Mouse (Mus musculus) hindbrain, embryonic 13.5 days (tissue): ENCODE measurements at regions not wholly inside any gene's neighbourhood (a gene's known extent, or its start where the extent isn't known, plus 50 kb on each side); places are given as distances from the start of the nearest gene placed in this dataset.

ENCODE experiments used
- ATAC-seq: fragments of 200-750 bp; cut with Nextera tagmentation; 2 replicates; pipeline ENCODE4 v1.8.0; 2017; ENCODE audit warnings: moderate TSS enrichment; ENCODE audit not compliant: low FRiP score
- H3K27ac ChIP-seq: fragments of 300-500 bp; sonication (generic); 2 replicates; pipeline ENCODE4 v1.5.1; 2015; ENCODE audit warnings: inconsistent platforms, mild to moderate bottlenecking, moderate library complexity
- H3K27me3 ChIP-seq: fragments of 300-500 bp; sonication (generic); 2 replicates; pipeline ENCODE4 v1.6.1; 2015; ENCODE audit warnings: mild to moderate bottlenecking, inconsistent platforms
- H3K36me3 ChIP-seq: fragments of 300-500 bp; sonication (generic); 2 replicates; pipeline ENCODE4 v1.6.1; 2015; ENCODE audit warnings: mild to moderate bottlenecking, inconsistent platforms
- H3K4me1 ChIP-seq: fragments of 300-500 bp; sonication (generic); replicated peaks from 2 replicates; pipeline ENCODE4 v1.6.1; 2015; ENCODE audit warnings: inconsistent platforms
- H3K4me2 ChIP-seq: fragments of 300-500 bp; sonication (generic); 2 replicates; pipeline ENCODE4 v1.6.1; 2015; ENCODE audit warnings: inconsistent platforms, mild to moderate bottlenecking, moderate library complexity
- H3K4me3 ChIP-seq: fragments of 300-500 bp; sonication (generic); 2 replicates; pipeline ENCODE4 v1.5.1; 2015; ENCODE audit warnings: mild to moderate bottlenecking, inconsistent platforms
- H3K9ac ChIP-seq: fragments of 300-500 bp; sonication (generic); 2 replicates; pipeline ENCODE4 v1.6.1; 2015; ENCODE audit warnings: mild to moderate bottlenecking, inconsistent platforms
- H3K9me3 ChIP-seq: fragments of 300-500 bp; sonication (generic); 2 replicates; pipeline ENCODE4 v1.6.1; 2016; ENCODE audit warnings: inconsistent platforms
- WGBS: fragments of 180-500 bp; shearing (Covaris S2); methylation state at CpG from one replicate; pipeline ENCODE4 v1.1.7; 2015; 5-methylcytosine and 5-hydroxymethylcytosine counted together

GRCm38 (mm10) chr12:12715956-12716669 lies 225.6 kb downstream of the Mycn start:
- WGBS = 80% methylated on average over 7 of the region's 7 CpGs
- Histone ChIP-seq H3K36me3 (no peaks in the 10 kb centered on the region), H3K9me3 (no peaks in the 10 kb centered on the region), H3K4me2 (no peak overlapping the region), H3K27me3 (0 out of 2 replicates have a peak, but pooled peaks cover 3% of the 10 kb centered on the region), H3K27ac (no peak overlapping the region), H3K9ac (no peak overlapping the region), H3K4me1 (0 out of 2 replicates have a peak, but pooled peaks cover 3% of the 10 kb centered on the region), H3K4me3 (no peak overlapping the region)
- ATAC-seq = no peak

GRCm38 (mm10) chr12:12715528-12715927 lies 226.2 kb downstream of the Mycn start:
- Histone ChIP-seq H3K4me3 (no peak overlapping the region), H3K9me3 (no peaks in the 10 kb centered on the region), H3K36me3 (no peaks in the 10 kb centered on the region), H3K4me2 (no peak overlapping the region), H3K27ac (no peak overlapping the region), H3K27me3 (0 out of 2 replicates have a peak, but pooled peaks cover 3% of the 10 kb centered on the region), H3K4me1 (0 out of 2 replicates have a peak, but pooled peaks cover 3% of the 10 kb centered on the region), H3K9ac (no peak overlapping the region)
- WGBS = 67% methylated on average over 4 of the region's 4 CpGs
- no peak for ATAC-seq

- H3K27me3 ChIP-seq = no peaks in the 10 kb centered on the region
- H3K36me3 ChIP-seq = no peaks in the 10 kb centered on the region
- no peak overlapping the region for H3K9ac ChIP-seq
- H3K4me1 ChIP-seq = peaks cover 24% of the 10 kb centered on the region
- H3K4me2 ChIP-seq = no peak overlapping the region
- ATAC-seq = peak; percentile 50; the same call in 1 of the 2 replicates
- no peak overlapping the region for H3K27ac ChIP-seq
- H3K4me3 ChIP-seq = no peak overlapping the region
- 21% methylated on average over 6 of the region's 6 CpGs for WGBS
- peaks cover 5% of the 10 kb centered on the region; the same call in 1 of the 2 replicates for H3K9me3 ChIP-seq
Measured at GRCm38 (mm10) chr12:12710184-12710609, 231.5 kb downstream of the Mycn start.

GRCm38 (mm10) chr12:12708954-12709523 lies 232.7 kb downstream of the Mycn start:
- Histone ChIP-seq H3K9ac (no peak overlapping the region), H3K9me3 (peaks cover 5% of the 10 kb centered on the region; the same call in 1 of the 2 replicates), H3K4me2 (peak overlapping the region; percentile 29), H3K4me3 (no peak overlapping the region), H3K36me3 (no peaks in the 10 kb centered on the region), H3K27me3 (no peaks in the 10 kb centered on the region), H3K4me1 (peaks cover 24% of the 10 kb centered on the region), H3K27ac (peak overlapping the region; percentile 71)
- whole genome bisulfite sequencing = 6% methylated on average over 14 of the region's 14 CpGs
- peak; percentile 48; the same call in 1 of the 2 replicates for ATAC-seq

- no peak overlapping the region for H3K9ac ChIP-seq
- H3K4me2 ChIP-seq = no peak overlapping the region
- H3K27me3 ChIP-seq = no peaks in the 10 kb centered on the region
- H3K27ac ChIP-seq = peak overlapping the region; percentile 0; the same call in 1 of the 2 replicates
- no peak for ATAC-seq
- no peak overlapping the region for H3K4me3 ChIP-seq
- 71% methylated on average over 14 of the region's 14 CpGs for WGBS
- no peaks in the 10 kb centered on the region for H3K36me3 ChIP-seq
- peaks cover 28% of the 10 kb centered on the region for H3K4me1 ChIP-seq
- H3K9me3 ChIP-seq = peaks cover 5% of the 10 kb centered on the region; the same call in 1 of the 2 replicates
Measured at GRCm38 (mm10) chr12:12706326-12706920, 235.3 kb downstream of the Mycn start.

GRCm38 (mm10) chr12:12701735-12702134 lies 240.0 kb downstream of the Mycn start:
- no peaks in the 10 kb centered on the region for H3K36me3 ChIP-seq
- no peaks in the 10 kb centered on the region for H3K9me3 ChIP-seq
- no peak for ATAC-seq
- no peak overlapping the region for H3K27ac ChIP-seq
- H3K9ac ChIP-seq = no peak overlapping the region
- 41% methylated on average over 3 of the region's 3 CpGs for WGBS
- H3K27me3 ChIP-seq = no peaks in the 10 kb centered on the region
- H3K4me3 ChIP-seq = no peak overlapping the region
- peaks cover 10% of the 10 kb centered on the region for H3K4me1 ChIP-seq
- no peak overlapping the region for H3K4me2 ChIP-seq

- no peaks in the 10 kb centered on the region for H3K36me3 ChIP-seq
- no peak for ATAC-seq
- no peak overlapping the region for H3K27ac ChIP-seq
- H3K27me3 ChIP-seq = no peaks in the 10 kb centered on the region
- no peak overlapping the region for H3K4me3 ChIP-seq
- 74% methylated on average over 7 of the region's 7 CpGs for WGBS
- H3K4me2 ChIP-seq = no peak overlapping the region
- no peak overlapping the region for H3K9ac ChIP-seq
- H3K9me3 ChIP-seq = no peaks in the 10 kb centered on the region
- H3K4me1 ChIP-seq = peaks cover 7% of the 10 kb centered on the region
Measured at GRCm38 (mm10) chr12:12701060-12701667, 240.6 kb downstream of the Mycn start.

GRCm38 (mm10) chr12:12693838-12694777 lies 247.6 kb downstream of the Mycn start:
- Histone ChIP-seq H3K9me3 (no peaks in the 10 kb centered on the region), H3K9ac (peak overlapping the region; percentile 49; the same call in 1 of the 2 replicates), H3K27ac (no peak overlapping the region), H3K36me3 (no peaks in the 10 kb centered on the region), H3K4me3 (no peak overlapping the region), H3K4me1 (peaks cover 19% of the 10 kb centered on the region), H3K4me2 (peak overlapping the region; percentile 39), H3K27me3 (peaks cover 17% of the 10 kb centered on the region)
- 6% methylated on average over 29 of the region's 29 CpGs for WGBS
- peak; percentile 75 for ATAC-seq

GRCm38 (mm10) chr12:12687376-12687775 lies 254.3 kb downstream of the Mycn start:
- 86% methylated on average over 2 of the region's 2 CpGs for whole genome bisulfite sequencing
- ATAC-seq = no peak
- H3K4me3 ChIP-seq = no peak overlapping the region
- H3K9ac ChIP-seq = no peak overlapping the region
- H3K27ac ChIP-seq = no peak overlapping the region
- no peaks in the 10 kb centered on the region for H3K36me3 ChIP-seq
- no peak overlapping the region for H3K4me2 ChIP-seq
- peaks cover 6% of the 10 kb centered on the region; the same call in 1 of the 2 replicates for H3K27me3 ChIP-seq
- no peaks in the 10 kb centered on the region for H3K9me3 ChIP-seq
- H3K4me1 ChIP-seq = peaks cover 24% of the 10 kb centered on the region

GRCm38 (mm10) chr12:12685217-12685522 lies 256.5 kb downstream of the Mycn start:
- Histone ChIP-seq H3K4me1 (peaks cover 44% of the 10 kb centered on the region), H3K9ac (no peak overlapping the region), H3K4me2 (no peak overlapping the region), H3K27ac (peak overlapping the region; percentile 73; the same call in 1 of the 2 replicates), H3K9me3 (no peaks in the 10 kb centered on the region), H3K27me3 (peaks cover 4% of the 10 kb centered on the region; the same call in 1 of the 2 replicates), H3K36me3 (no peaks in the 10 kb centered on the region), H3K4me3 (no peak overlapping the region)
- ATAC-seq = no peak
- 64% methylated on average over 7 of the region's 7 CpGs for WGBS

- Histone ChIP-seq H3K4me2 (peak overlapping the region; percentile 33), H3K36me3 (no peaks in the 10 kb centered on the region), H3K9me3 (no peaks in the 10 kb centered on the region), H3K9ac (peak overlapping the region; percentile 6; the same call in 1 of the 2 replicates), H3K27ac (peak overlapping the region; percentile 73), H3K4me3 (no peak overlapping the region), H3K4me1 (peaks cover 49% of the 10 kb centered on the region), H3K27me3 (peaks cover 4% of the 10 kb centered on the region; the same call in 1 of the 2 replicates)
- WGBS = 24% methylated on average over 16 of the region's 16 CpGs
- peak; percentile 19 for ATAC-seq
Measured at GRCm38 (mm10) chr12:12684481-12685216, 257.1 kb downstream of the Mycn start.
